Mouse (Mus musculus): ENCODE data around the gene Gm4340.
"Not testable (repeated sequence)": the region's sequence is repeated elsewhere in the genome, so short reads cannot be mapped to it uniquely, and the experiment has no call there.

Gm4340 gene

DNA sequence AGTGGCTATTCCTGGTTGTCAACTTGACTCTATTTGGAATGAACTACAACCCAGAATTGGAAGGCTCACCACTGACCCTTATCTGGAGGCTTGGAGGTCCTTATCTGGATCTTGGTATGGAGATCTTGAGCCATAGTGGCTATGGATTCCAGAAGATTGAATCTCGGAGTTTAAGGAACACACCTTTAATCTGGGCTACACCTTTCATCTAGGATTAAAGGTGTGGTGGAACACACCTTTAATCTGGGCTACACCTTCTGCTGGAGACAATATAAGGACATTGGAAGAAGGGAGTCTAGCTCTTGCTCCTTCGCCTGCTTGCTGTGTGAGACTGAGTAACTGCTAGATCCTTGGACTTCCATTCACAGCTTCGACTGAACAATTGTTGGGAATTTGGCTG, at the start of gene Gm4340:
Gene Gm4340, plus strand, starts transcription at position 301 of the 400 bp plus-strand sequence.
- not testable (repeated sequence) for DNase-seq (ENCODE audit: low read depth)

- not testable (repeated sequence) for DNase-seq (ENCODE audit: low read depth)
Measured at GRCm38 (mm10) chr10:104151197-104151596, 42.6 kb upstream of the Gm4340 start, which contains the start of gene Gm6763. Gene Gm6763 (plus strand): TSS chr10:104151497.

GRCm38 (mm10) chr10:104159706-104160105, 34.1 kb upstream of the Gm4340 start, which contains the start of gene Gm8764:
Gene Gm8764 (plus strand): TSS chr10:104160006.
- DNase-seq (ENCODE audit: low read depth): not testable (repeated sequence)

DNA sequence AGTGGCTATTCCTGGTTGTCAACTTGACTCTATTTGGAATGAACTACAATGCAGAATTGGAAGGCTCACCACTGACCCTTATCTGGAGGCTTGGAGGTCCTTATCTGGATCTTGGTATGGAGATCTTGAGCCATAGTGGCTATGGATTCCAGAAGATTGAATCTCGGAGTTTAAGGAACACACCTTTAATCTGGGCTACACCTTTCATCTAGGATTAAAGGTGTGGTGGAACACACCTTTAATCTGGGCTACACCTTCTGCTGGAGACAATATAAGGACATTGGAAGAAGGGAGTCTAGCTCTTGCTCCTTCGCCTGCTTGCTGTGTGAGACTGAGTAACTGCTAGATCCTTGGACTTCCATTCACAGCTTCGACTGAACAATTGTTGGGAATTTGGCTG, 25.6 kb upstream of the Gm4340 start, which contains the start of gene Gm21304:
Gene Gm21304, plus strand, starts transcription at position 301 of the 400 bp plus-strand sequence.
- not testable (repeated sequence) for DNase-seq (ENCODE audit: low read depth)

GRCm38 (mm10) chr10:104176724-104177123, 17.1 kb upstream of the Gm4340 start, which contains the start of gene Gm21312:
Gene Gm21312 (plus strand): TSS chr10:104177024.
- DNase-seq (ENCODE audit: low read depth): not testable (repeated sequence)

GRCm38 (mm10) chr10:104185233-104185632, 8.6 kb upstream of the Gm4340 start, which contains the start of gene Gm20765:
Gene Gm20765 (plus strand): TSS chr10:104185533.
- DNase-seq (ENCODE audit: low read depth): not testable (repeated sequence)

DNA sequence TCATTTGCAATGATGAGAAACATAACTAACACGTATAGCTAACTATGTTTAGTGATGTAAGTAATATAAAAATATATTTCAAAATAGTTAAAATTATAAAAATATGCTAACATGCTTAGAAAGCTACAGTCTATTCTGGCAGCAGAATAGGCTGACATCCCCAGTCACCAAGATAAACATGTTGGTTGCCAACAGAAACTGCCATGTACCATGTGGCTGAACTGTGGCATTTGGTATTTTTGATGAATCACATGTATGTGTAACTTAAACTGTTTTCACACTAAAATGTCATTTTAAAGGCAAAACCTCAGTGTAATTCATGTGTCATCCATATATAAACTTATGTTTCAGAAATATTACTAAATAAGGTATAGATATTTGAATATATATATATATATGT, 15.8 kb downstream of the Gm4340 start:
- no peak for DNase-seq (ENCODE audit: low read depth)

DNA sequence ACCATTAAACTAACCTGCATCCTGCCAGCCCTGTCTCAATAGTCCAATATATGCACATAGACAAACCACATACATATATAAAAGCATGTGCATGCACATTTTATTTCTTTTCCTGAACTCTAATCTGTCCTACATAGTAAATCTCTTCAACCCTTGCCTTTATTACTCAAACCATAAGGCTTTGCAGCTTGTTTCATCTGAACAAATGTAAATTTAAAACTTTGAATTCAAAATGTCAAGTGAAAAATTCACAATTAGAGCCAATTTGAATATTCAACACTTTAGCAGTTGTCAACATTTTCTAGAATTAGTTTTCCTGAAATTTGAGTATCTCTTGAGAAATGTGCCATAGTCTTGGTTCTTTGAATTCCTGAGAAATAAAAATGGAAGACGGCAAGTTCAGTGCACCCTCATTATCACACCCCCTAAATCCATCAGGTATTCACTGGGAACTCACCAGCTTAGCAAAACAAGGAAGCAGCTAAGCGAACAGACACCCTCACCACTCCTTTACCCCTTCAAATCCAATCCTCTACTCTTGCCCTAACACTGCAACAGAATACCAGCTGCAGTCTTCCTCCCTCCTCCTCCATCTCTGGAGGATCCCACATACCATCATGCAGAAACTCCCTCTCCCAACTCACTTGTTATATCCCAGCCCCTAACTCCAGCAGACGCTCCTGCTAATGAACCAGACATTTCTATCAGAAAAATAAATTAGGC, 16.6 kb downstream of the Gm4340 start:
- DNase-seq (ENCODE audit: low read depth): no peak

- no peak for DNase-seq (ENCODE audit: low read depth)
Measured at GRCm38 (mm10) chr10:104214527-104214926, 20.7 kb downstream of the Gm4340 start.

DNA sequence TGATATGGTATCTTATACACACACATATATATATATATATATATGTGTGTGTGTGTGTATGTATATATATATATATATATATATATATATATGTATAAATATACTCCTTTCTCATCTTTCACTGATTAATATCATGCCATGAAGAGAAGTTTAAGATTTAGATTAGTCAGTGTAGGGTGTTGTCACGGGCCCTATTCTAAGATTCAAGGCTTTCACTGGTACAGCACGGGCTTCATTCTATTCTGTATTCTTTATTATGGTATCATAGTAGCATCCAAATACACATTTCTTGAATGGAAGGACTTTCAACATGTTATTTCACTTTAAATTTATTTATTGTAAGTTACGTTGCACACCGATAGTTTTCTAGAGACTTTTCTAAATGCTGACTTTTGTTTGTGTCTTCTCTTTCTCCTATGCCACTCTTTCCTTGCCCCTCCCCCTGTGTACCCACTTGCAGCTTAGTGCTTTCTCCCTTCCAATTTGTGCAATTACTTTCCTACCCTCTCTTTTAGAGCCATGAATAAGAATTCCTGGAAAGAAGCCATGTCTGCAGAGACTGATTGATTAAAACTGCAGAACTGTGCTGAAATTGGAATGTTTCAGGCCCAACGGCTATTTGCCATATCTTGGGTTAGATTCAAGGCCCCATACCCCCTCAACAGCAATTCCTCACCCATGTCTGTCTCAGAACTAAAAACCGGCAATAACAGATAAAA, 26.6 kb downstream of the Gm4340 start:
- DNase-seq (ENCODE audit: low read depth): no peak
